Mouse (Mus musculus) liver, adult (tissue): ENCODE results near the gene Mrpl9.

ENCODE experiments used
- GATA4 ChIP-seq: IDR thresholded peaks from 2 replicates; pipeline ENCODE4 v1.6.1; 2014; ENCODE audit warnings: mild to moderate bottlenecking, low read length; ENCODE audit not compliant: insufficient replicate concordance

Mrpl9 gene

DNA sequence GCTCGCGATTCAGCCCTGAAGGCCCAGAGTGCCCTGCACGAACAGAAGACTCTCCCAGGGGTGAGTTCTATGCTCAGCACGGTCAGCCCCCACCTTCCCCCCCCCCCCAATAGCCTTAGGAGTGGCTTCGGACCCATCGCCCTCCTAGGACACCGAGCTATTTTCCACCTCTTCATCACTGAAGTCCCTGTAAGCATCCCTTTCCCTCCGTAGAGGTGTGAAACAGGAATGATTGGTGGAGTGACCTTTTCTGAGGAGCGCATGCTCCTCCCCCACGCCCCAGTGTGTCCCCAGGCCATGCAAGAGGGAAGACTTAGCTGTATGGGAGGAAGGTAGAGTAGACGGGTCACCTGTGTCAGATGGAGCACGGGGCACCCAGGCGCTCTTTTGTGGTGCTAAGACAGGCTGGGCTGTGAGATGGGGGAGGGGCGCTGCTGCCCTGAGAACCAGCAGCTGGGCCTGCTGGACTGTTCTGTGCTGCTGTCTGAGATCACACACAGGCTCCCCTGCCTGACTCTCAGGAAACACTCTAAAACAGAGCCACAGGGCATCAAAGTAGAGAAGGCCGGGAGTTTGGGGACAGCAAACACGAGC lies 37.3 kb downstream of the Mrpl9 start, which contains the start of gene Riiad1:
TSS of gene Riiad1 (minus strand) at position 51 of the 594 bp plus-strand sequence.
- TF ChIP-seq GATA4 = no peak

DNA sequence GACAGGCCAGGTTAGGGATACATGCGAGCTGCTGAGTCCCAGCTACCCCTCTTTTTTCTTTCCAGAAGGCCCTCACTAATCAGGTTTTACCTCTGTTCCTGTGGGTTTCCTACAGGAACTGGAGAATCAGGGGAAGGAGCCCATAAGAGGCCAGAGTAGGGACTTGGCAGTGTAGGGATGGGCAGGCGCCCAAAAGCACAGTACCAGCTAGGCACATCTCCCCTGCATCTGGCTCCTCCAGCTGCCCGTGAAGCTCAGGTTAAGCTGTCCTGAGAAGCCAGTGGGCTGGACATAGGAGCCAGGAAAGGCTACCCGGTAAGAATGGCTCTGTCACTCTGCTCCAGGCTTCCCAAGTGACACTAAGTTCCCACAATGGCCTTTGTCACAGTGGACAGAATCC lies 38.3 kb downstream of the Mrpl9 start:
- TF ChIP-seq GATA4 = no peak

DNA sequence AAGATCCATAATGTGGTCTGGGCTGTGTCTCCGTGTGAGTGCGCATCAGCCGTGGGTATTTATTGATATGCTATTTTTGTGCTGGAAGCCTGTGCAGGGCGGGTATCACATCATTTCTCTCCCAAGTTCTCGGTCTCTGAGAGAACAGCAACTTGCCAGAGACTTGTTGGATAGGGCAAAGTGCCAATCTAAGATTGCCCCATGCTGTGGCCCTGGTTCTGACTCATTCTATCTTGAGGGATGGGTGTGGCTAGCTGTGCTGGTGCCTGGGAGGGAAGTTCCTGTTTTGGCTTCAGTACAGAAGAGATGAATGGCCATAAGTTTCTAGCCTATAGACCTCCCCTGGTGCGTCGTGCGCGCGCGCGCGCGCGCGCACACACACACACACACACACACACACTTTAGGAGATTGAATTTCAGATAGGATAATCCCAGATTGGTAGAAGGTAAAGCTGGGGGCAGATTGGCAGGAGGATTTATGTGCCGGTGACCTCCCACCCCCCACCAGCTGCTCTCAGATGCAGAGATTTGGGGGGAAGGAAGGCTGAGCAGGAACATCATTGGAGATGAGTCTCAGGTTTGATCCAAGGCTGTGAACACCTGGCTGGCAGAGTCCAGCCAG lies 39.8 kb downstream of the Mrpl9 start:
- no peak for TF ChIP-seq GATA4

DNA sequence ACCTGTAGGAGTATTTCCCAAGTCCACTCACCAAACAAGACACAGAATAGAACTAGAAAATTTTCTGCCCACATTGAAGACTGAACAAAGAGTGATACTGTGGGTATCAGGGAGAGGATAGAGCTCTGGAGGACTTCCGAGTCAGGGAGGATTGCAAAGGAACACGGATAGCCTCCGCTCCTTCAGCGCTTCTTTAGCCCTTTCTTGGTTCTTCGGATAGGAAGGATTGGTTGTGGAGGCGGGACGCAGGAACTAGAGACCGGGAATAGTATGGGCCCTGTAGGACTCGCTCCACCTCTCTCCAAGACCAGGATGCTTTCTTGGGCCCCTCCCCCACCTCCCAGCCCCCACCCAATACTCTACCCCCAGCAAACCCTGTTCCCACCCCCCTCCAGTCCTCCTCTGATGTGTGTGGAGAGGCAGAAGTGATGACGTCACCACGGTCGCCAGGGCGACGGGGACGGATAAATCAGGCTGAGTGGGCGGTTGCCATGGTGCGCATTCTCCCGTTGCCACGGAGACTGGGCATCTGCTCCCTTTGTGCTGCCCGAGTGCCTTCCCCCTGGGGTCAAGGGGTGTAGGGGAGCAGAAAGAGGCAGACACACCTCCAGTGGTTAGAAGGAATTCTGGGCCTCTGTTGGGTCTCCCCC lies 40.8 kb downstream of the Mrpl9 start:
- no peak for TF ChIP-seq GATA4

DNA sequence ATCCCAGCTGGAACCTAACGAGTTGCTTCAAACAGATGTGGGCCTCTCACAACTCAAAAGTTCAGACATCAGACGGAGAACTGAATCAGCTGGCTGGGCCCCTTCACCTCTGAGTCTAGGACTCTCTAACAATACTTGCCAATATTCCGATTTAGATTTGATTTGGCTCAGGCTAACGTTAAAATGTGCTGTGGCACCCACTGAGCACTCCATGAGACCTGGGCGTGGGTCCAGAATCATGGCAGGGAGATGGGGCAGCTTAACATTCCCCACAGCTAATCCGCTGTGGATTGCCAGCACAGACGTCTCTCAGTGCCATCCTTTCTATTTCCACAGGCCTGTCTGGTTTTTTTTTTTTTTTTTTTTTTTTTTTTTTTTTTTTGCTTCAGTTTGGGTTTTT lies 42.8 kb downstream of the Mrpl9 start:
- TF ChIP-seq GATA4 = no peak

DNA sequence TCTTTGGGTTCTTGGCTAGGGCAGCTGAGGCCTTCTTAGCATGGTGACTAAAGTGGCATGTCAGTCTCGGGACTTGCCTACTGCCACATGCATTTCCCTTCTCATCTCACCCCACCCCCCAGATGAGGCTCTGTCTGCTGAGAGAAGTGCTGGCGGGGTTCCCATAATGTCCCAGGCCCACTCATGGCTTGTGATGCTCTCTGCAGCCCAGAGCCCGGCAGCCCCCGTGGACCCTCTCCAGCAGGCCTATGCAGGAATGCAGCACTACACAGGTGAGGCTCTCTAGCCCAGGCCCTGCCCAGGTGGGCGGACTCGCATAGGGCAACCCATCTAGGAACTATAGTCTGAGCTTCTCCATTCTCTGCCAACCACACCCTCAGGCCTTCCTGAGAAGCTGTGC lies 44.5 kb downstream of the Mrpl9 start:
- no peak for TF ChIP-seq GATA4

DNA sequence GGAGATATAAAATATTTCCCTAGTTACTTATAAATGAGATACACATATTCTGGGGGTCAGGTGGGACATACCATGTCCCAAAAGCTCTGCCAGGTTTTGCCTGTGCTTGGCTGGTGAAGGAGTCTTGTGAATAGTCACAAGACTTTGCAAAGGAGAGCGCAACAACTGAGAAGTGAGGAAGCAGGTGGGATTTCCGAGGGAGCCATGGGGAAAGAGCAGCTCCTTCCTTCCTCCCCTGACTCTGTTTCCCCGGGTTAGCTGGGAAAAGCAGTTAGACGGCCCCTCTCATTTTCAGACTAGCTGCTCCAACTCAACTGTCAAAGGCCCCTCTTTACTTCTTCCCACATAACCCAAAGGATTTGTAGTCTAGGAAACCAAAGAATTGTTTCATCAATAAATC lies 54.0 kb downstream of the Mrpl9 start:
- TF ChIP-seq GATA4 = no peak
